Mouse (Mus musculus) kidney, postnatal 4 days (tissue): Measurements from ENCODE around the gene Eddm3b.

Experiments used
- DNase-seq, 2 experiments: peaks; one replicate each; pipeline ENCODE4 v3.0.0; 2021; ENCODE audit warnings: mixed read lengths in 2 of 2

Eddm3b gene

GRCm38 (mm10) chr14:51113916-51114560, at the start of gene Eddm3b:
Gene Eddm3b (plus strand): TSS chr14:51114426.
- peak in 1 of 2 experiments; percentile 44 for DNase-seq

- no peak for DNase-seq
Measured at GRCm38 (mm10) chr14:51068956-51069355, 45.3 kb upstream of the Eddm3b start.

- DNase-seq = peak; percentile 62 to 72
Measured at GRCm38 (mm10) chr14:51069617-51070016, 44.6 kb upstream of the Eddm3b start.

GRCm38 (mm10) chr14:51074335-51074734, 39.9 kb upstream of the Eddm3b start, which contains the start of gene Olfr750:
Gene Olfr750 (minus strand): TSS chr14:51074435.
- no peak for DNase-seq

- DNase-seq = no peak
Measured at GRCm38 (mm10) chr14:51079180-51079579, 35.0 kb upstream of the Eddm3b start.

- no peak for DNase-seq
Measured at GRCm38 (mm10) chr14:51081035-51081434, 33.2 kb upstream of the Eddm3b start.

GRCm38 (mm10) chr14:51082599-51083581, 31.3 kb upstream of the Eddm3b start:
- DNase-seq = peak; percentile 70 to 74

- no peak for DNase-seq
Measured at GRCm38 (mm10) chr14:51083805-51084204, 30.4 kb upstream of the Eddm3b start.

GRCm38 (mm10) chr14:51085086-51085485, 29.1 kb upstream of the Eddm3b start:
- no peak for DNase-seq

GRCm38 (mm10) chr14:51085911-51086310, 28.3 kb upstream of the Eddm3b start:
- no peak for DNase-seq

- no peak for DNase-seq
Measured at GRCm38 (mm10) chr14:51087762-51088161, 26.5 kb upstream of the Eddm3b start.

GRCm38 (mm10) chr14:51088166-51088969, 25.9 kb upstream of the Eddm3b start:
- DNase-seq = peak; percentile 86 to 92

GRCm38 (mm10) chr14:51088970-51089673, 25.1 kb upstream of the Eddm3b start:
- peak; percentile 96 to 97 for DNase-seq

GRCm38 (mm10) chr14:51089674-51090076, 24.6 kb upstream of the Eddm3b start:
- peak; percentile 14 to 51 for DNase-seq

- DNase-seq = peak; percentile 83 to 87
Measured at GRCm38 (mm10) chr14:51090077-51090781, 24.0 kb upstream of the Eddm3b start.

- DNase-seq = peak; percentile 67 to 76
Measured at GRCm38 (mm10) chr14:51090921-51091900, 23.0 kb upstream of the Eddm3b start, which contains the start of the genes Rnase4 and Ang. Gene Rnase4 (plus strand): TSS chr14:51091077. Gene Ang (plus strand): TSS chr14:51091150.

- DNase-seq = no peak
Measured at GRCm38 (mm10) chr14:51092073-51092620, 22.1 kb upstream of the Eddm3b start.

- no peak for DNase-seq
Measured at GRCm38 (mm10) chr14:51093496-51093895, 20.7 kb upstream of the Eddm3b start.

GRCm38 (mm10) chr14:51094096-51094875, 19.9 kb upstream of the Eddm3b start:
- no peak for DNase-seq
